Mouse (Mus musculus) brain, adult 2 months (tissue): ENCODE data around the gene Zic4.

Source experiments
- DNase-seq: peaks from one replicate; pipeline ENCODE4 v3.0.0; 2011; ENCODE audit warnings: low read depth, low spot score

Zic4 gene

GRCm38 (mm10) chr9:91363011-91363730 is 958 bp downstream of the Zic4 start:
- DNase-seq = no peak

GRCm38 (mm10) chr9:91363814-91364126 is 1.6 kb downstream of the Zic4 start:
- DNase-seq = no peak

DNA sequence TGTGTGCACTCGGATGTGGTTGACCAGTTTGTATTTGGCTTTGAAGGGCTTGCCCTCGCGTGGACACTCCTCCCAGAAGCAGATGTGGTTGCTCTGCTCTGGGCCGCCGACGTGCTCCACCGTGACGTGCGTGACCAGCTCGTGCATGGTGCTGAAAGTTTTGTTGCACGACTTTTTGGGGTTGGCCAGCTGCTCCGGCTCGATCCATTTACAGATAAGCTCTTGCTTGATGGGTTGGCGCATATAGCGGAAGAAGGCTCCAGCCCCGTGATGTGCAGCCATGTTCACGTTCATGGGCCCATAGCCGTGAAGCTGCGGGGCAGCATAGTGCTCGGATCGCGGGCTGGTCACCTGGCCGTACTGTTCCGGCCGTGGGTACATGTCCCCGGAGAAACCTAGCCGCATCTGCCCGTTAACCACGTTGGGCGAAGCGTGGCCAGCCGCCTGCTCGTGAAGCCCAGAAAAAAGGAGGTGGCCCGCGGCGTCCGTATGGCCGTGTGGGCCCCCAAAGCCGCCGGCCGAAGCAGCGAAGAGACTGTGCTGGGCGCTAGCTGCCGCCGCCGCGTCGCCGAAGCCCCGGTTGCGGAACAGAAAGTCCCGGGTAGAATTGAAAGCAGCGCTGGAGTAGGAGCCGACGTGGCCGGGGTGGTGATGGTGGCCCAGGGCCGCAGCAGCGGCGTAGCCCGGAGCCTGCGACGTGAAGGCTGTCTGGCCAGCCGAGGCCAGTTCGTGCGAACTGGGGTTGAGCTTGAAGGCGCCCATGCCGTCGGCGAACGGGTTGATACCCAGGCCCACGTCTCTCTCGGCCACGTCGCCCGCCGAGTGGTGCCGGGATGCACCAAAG is 2.1 kb downstream of the Zic4 start:
- DNase-seq = no peak

DNA sequence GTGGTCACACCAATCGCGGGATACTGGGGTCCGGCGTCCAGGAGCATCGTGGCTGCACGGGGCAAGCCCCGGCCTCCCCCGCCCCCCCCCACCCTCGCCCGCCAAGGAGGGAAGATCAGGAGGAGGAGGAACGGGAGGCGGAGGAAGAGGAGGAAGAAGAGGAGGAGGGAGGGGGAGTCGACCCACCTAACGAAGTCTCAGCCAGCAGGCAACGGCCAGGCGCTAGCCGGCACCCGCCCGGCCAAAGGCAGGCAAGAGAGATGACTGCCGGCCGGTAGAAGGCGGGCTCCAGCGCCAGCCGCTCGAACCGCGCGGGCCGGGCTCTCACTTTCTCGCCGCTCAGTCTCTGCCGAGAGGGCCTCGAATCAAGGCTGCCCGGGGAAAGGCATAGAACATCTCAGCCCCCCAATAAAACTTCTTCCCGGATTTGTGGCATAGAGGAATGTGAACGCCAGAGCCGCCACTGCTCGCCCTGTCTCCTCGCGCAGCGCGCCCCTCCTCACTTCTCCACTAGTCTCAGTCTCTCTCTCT is 2.8 kb downstream of the Zic4 start:
- no peak for DNase-seq

- peak; percentile 95 for DNase-seq
Measured at GRCm38 (mm10) chr9:91365664-91366063, 3.5 kb downstream of the Zic4 start, which contains the start of gene Zic1. Zic1 (minus strand) TSS chr9:91365810.

GRCm38 (mm10) chr9:91366226-91366998 is 4.2 kb downstream of the Zic4 start:
- DNase-seq = peak; percentile 91

DNA sequence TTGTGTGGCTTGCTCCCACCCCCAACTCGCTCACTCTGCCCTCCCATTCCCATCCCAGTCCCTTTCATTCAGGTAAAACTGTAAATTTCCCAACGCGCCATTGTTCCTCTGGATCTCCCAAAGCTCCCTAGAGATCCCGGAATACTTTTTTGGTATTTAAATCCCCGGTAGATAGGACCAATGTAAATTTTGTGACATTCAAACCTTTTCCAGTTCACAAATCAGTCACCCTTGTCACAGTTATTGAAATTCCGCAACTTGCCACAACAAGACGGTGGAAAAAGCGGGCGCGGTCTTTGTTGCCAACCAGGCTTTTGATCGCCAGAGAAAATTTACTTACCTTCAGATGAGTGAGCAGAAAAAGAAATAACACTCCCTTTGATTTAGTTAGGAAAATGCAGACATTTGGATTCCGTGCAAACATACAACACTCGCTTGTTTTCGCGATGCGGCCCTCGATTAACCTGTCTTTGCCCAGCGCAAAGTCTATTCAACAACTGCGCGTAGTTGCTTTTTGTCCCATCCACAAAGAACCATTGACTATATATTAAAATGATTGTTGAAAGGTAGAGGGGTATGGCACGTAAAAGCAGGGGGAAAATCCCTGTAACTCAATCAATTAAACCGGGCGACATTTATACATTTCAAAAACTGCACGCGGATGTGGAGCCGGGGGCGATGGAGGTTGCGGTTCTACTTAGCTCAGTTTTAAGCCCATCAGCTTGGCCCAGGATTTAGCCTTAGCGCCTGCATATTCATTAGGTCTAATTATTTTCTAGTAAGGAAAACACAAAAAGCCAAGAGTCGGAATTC is 5.0 kb downstream of the Zic4 start:
- DNase-seq = no peak

GRCm38 (mm10) chr9:91368150-91368549 is 5.9 kb downstream of the Zic4 start:
- peak; percentile 62 for DNase-seq

GRCm38 (mm10) chr9:91368946-91369292 is 6.7 kb downstream of the Zic4 start:
- no peak for DNase-seq

- no peak for DNase-seq
Measured at GRCm38 (mm10) chr9:91369293-91369991, 7.2 kb downstream of the Zic4 start.

DNA sequence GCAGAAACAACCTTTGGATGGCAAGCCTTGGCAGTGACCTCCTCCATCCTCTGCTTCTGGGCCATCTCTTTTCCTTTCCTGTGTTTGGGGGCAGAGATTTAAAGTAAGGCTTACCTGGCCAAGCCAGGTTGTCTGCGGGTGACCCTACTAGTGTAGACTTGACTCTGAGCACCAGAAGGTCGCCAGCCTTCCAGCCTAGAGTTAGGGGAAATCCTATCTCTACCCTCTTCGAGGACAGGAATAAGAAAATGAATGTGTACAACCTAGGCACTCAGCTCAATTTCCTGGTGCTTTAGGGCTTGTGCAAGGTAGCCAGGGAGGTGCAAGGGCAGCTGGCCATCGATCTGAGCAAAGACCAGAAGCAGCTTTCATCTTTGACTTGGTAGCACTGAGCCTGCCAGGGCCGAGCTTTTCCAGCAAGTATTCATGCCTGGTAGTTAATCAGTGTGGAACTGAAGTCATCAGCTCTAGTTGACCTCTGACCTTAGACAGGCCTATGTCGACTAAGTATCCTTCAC is 8.0 kb downstream of the Zic4 start:
- DNase-seq = no peak

DNA sequence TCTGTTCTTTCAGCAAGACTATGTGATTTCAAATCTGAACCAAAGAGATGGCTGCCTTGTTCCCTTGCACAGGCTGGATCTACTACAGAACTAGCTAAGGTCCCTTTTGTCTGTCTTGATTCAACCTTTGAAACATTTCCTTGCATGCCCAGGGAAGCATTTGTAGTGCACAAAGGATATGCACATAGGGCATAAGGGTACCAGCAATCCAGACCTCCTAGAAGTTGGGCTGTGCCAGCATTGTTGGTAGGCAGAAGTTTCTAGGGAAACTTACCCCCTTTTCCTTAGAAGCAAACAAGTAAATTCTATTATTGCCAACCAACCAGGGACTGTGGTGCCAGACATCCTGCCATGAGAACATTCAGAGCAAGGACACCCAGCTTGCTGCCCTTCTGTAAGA is 8.8 kb downstream of the Zic4 start:
- DNase-seq = no peak

DNA sequence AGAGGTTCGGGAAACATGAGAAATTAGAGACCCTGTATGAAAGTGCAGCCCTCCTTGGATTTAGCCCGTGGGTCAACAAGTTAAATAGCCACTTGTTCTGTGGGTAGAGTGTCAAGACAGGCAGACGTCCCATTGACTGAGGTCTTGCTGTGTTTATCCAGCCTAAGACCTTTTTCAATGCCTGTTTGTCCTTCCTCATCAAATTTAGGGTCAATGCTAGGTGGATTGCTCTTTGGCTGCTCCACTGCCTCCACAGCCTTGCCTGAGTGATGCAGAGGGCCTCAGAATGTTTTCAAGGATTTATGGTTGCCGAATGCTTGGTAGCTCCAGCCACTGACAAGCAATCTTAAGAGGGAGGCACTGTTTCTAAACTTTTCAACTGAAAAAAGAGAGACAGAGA is 9.4 kb downstream of the Zic4 start:
- no peak for DNase-seq

- DNase-seq = no peak
Measured at GRCm38 (mm10) chr9:91373811-91374575, 11.8 kb downstream of the Zic4 start.

DNA sequence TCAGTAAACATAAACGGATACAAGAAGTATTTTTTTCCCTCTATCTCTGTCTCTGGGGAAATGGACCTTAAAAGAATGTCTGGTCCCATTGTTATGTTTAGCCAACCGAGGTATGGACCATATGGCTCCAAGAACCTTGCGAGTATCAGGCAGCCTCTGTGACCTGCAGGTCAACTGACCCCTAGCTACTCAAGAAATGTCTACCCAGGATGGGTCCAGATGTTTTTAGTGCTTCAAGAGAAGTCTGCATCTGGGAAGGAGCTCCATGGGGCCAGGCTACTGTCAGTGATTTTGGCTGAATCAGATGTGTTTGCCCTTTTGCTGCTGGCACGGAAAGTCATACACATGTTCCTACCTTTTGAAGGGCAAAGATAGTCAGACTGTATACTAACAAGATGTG is 12.5 kb downstream of the Zic4 start:
- DNase-seq = no peak

DNA sequence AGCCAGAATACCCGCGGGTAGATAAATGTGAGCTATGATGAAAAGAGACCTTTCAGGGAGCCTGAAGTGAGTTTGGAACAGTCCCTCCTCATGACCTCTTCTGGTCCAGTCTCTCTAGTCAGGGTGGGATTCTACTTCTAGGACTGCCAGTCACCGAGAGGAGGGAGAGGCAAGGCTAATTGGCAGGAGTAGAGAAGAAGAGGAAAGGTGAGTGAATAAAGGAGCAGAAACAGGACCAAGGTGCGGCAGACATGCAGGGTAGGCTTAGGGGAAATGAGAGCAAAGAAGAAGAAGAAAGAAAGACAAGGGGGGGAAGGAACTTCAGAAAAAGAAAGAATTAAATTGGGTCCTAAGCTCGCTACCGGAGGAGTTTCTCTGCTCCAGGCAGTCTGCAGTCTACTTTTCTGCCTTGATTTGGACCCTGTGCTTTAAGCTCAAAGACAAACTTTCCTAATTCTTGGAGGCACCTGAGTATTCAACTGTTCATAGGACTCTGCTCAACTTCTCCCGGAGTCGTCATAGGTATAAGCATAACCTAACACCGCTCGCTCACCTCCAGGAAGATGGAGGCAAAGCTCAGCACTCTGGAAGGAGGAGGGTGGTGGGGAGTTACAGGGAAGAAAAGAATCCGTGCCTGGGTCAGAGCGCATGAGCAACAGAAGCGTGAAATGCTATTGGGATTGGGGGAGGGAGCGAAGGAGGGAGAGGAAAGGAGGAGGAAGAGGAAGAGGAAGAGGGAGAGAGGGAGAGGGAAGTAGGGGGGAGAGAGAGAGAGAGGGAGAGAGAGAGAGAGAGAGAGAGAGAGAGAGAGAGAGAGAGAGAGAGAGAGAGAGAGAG is 15.0 kb downstream of the Zic4 start:
- peak; percentile 79 for DNase-seq

GRCm38 (mm10) chr9:91377873-91378150 is 15.6 kb downstream of the Zic4 start:
- peak; percentile 84 for DNase-seq

- DNase-seq = peak; percentile 66
Measured at GRCm38 (mm10) chr9:91378411-91379299, 16.4 kb downstream of the Zic4 start.
